Mouse (Mus musculus) intestine, embryonic 15.5 days (tissue): ENCODE data around the gene Fam189b. TPM values are rescaled to one million over a fixed set of nuclear protein-coding genes. Genes with fewer than 3 reads are reported as not detected.

Source experiments
- ATAC-seq: fragments of 200-750 bp; cut with Nextera tagmentation; 2 replicates; pipeline ENCODE4 v1.8.0; 2017; ENCODE audit warnings: moderate TSS enrichment, moderate library complexity
- H3K27ac ChIP-seq: fragments of 300-500 bp; sonication (generic); 2 replicates; pipeline ENCODE4 v1.5.1; 2015; ENCODE audit warnings: mild to moderate bottlenecking, inconsistent platforms
- H3K27me3 ChIP-seq: fragments of 300-500 bp; sonication (generic); replicated peaks from 2 replicates; pipeline ENCODE4 v1.6.1; 2015; ENCODE audit warnings: inconsistent platforms
- H3K36me3 ChIP-seq: fragments of 300-500 bp; sonication (generic); 2 replicates; pipeline ENCODE4 v1.6.1; 2015; ENCODE audit warnings: inconsistent platforms
- H3K4me1 ChIP-seq: fragments of 300-500 bp; sonication (generic); replicated peaks from 2 replicates; pipeline ENCODE4 v1.6.1; 2015; ENCODE audit warnings: inconsistent platforms
- H3K4me2 ChIP-seq: fragments of 300-500 bp; sonication (generic); replicated peaks from 2 replicates; pipeline ENCODE4 v1.6.1; 2015; ENCODE audit warnings: mild to moderate bottlenecking, inconsistent platforms
- H3K4me3 ChIP-seq: fragments of 300-500 bp; sonication (generic); replicated peaks from 2 replicates; pipeline ENCODE4 v1.5.1; 2015; ENCODE audit warnings: inconsistent platforms
- H3K9ac ChIP-seq: fragments of 300-500 bp; sonication (generic); 2 replicates; pipeline ENCODE4 v1.6.1; 2015; ENCODE audit warnings: inconsistent platforms
- H3K9me3 ChIP-seq: fragments of 300-500 bp; sonication (generic); 2 replicates; pipeline ENCODE4 v1.6.1; 2016; ENCODE audit warnings: inconsistent platforms
- WGBS: fragments of 180-500 bp; shearing (Covaris S2); methylation state at CpG from one replicate; pipeline ENCODE4 v1.1.7; 2015; 5-methylcytosine and 5-hydroxymethylcytosine counted together
- polyA plus RNA-seq: library from polyadenylated mRNA; unstranded; fragments of >200 nt; fragmentation: Nextera tagmentation; extraction: Ambion mirVana; gene quantifications from 2 replicates; pipeline ENCODE4 v1.2.1, GENCODE M21; 2015

Fam189b gene
- polyA plus RNA-seq, result 17.9 and 19.3 TPM in 2 replicates

DNA sequence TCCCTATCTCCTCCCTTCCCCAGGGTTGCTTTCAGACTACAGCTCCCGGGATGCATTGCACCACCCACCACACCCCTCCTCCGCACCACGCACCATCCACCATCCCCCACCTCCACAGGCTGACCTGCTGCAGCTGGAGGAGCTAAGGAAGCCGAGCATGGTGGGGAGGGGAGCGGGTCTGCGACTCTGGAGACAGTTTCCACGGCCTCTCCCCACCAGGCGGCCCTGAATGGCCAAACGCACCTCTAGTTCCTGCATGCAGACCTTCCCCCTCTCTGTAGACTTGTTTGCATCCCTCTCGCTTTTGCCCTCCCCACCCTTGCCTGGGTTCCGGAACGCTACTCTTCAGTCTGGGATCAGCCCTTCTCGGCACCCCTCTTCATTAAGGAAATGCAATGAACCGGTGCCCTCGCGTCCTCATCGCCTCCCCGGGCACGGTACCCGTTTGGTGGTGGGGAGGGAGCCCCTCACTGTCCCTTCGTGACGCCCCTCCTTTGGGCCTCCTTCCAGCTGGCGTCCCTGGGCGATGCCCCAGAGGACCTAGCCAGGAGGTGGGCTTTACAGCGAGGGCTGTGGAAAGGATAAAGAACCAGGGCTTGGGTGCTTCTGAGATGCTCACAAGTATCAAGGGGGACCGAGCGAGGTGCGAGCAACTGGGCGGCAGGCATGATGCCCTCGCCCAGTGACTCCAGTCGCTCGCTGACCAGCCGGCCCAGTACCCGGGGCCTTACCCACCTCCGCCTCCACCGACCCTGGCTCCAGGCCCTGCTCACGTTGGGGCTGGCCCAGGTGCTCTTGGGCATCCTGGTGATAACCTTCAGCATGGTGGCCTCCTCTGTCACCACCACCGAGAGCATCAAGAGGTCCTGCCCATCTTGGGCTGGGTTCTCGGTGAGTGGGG lies at the start of gene Fam189b:
Gene Fam189b, plus strand, starts transcription at position 86 of the 901 bp plus-strand sequence.
- peaks cover 36% of the 10 kb centered on the region for H3K4me1 ChIP-seq
- H3K4me3 ChIP-seq, result peak within 1 kb of the TSS; percentile 64
- ATAC-seq, result peak; percentile 95
- H3K4me2 ChIP-seq, result peak within 1 kb of the TSS; percentile 97
- no peaks in the 10 kb centered on the region for H3K27me3 ChIP-seq
- peak within 1 kb of the TSS; percentile 89 for H3K27ac ChIP-seq
- H3K9ac ChIP-seq, result peak within 1 kb of the TSS; percentile 82
- peaks cover 24% of the 10 kb centered on the region for H3K36me3 ChIP-seq
- 5% methylated on average over 38 of the region's 39 CpGs for WGBS
- no peaks in the 10 kb centered on the region for H3K9me3 ChIP-seq

- H3K9me3 ChIP-seq, result no peaks in the 10 kb centered on the region
- no peaks in the 10 kb centered on the region for H3K27me3 ChIP-seq
- 78% methylated on average over 1 of the region's 1 CpGs for WGBS
- ATAC-seq, result peak; percentile 77
- no peak overlapping the region for H3K9ac ChIP-seq
- peak overlapping the region; percentile 23; the same call in 1 of the 2 replicates for H3K4me2 ChIP-seq
- H3K36me3 ChIP-seq, result no peaks in the 10 kb centered on the region
- H3K4me3 ChIP-seq, result no peak overlapping the region
- peak overlapping the region; percentile 82 for H3K27ac ChIP-seq
- peaks cover 16% of the 10 kb centered on the region; the same call in 1 of the 2 replicates for H3K4me1 ChIP-seq
These were observed 49.2 kb upstream of the Fam189b start for GRCm38 (mm10) chr3:89133752-89134151.

GRCm38 (mm10) chr3:89135958-89136357 lies 47.0 kb upstream of the Fam189b start, which contains the start of gene Pklr:
Gene Pklr (plus strand): TSS chr3:89136142.
- Histone ChIP-seq H3K27ac (peak within 1 kb of the TSS; percentile 78), H3K4me2 (peak within 1 kb of the TSS; percentile 53)

GRCm38 (mm10) chr3:89136365-89136764 lies 46.6 kb upstream of the Fam189b start:
- Histone ChIP-seq H3K9ac (peak overlapping the region; percentile 29; the same call in 1 of the 2 replicates), H3K27me3 (no peaks in the 10 kb centered on the region), H3K9me3 (no peaks in the 10 kb centered on the region), H3K27ac (peak overlapping the region; percentile 78), H3K4me1 (peaks cover 16% of the 10 kb centered on the region; the same call in 1 of the 2 replicates), H3K4me3 (peak overlapping the region; percentile 24), H3K36me3 (no peaks in the 10 kb centered on the region), H3K4me2 (peak overlapping the region; percentile 53)
- ATAC-seq, result peak; percentile 88
- whole genome bisulfite sequencing, result 30% methylated on average over 9 of the region's 9 CpGs

More at GRCm38 (mm10) chr3:89135958-89136357, 47.0 kb upstream of the Fam189b start, which contains the start of gene Pklr:
- H3K4me1 ChIP-seq, result peaks cover 16% of the 10 kb centered on the region; the same call in 1 of the 2 replicates
- no peaks in the 10 kb centered on the region for H3K9me3 ChIP-seq
- H3K4me3 ChIP-seq, result peak within 1 kb of the TSS; percentile 24
- no peaks in the 10 kb centered on the region for H3K36me3 ChIP-seq
- WGBS, result 46% methylated on average over 3 of the region's 3 CpGs
- H3K27me3 ChIP-seq, result no peaks in the 10 kb centered on the region
- H3K9ac ChIP-seq, result peak within 1 kb of the TSS; percentile 29
- ATAC-seq, result no peak; the same call in 1 of the 2 replicates

GRCm38 (mm10) chr3:89144821-89145220 lies 38.1 kb upstream of the Fam189b start:
- no peak overlapping the region for H3K27ac ChIP-seq
- no peak for ATAC-seq

DNA sequence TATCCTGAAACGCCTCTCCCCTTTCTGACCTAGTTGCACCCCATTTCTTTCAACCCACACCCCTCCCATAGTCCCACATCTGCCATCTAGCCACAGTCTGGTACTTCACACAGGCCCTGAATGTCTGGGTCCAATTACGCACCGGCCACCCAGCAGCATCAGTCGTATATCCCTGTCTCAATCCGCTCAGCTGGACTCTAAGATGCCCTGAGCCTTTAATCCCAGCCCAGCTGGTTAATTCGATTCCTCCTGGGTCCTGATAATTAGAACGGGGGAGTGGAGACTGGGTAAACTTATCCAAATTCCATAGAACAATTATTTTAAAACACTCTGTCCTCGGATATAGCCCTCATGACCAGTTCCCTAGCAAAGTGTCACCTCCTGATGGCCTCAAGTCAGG lies 37.4 kb upstream of the Fam189b start:
- Histone ChIP-seq H3K4me3 (no peak overlapping the region), H3K4me2 (no peak overlapping the region), H3K9me3 (no peaks in the 10 kb centered on the region), H3K9ac (no peak overlapping the region), H3K4me1 (peaks cover 7% of the 10 kb centered on the region; the same call in 1 of the 2 replicates), H3K27ac (no peak overlapping the region), H3K36me3 (no peaks in the 10 kb centered on the region), H3K27me3 (no peaks in the 10 kb centered on the region; the same call in 1 of the 2 replicates)
- WGBS, result 56% methylated on average over 8 of the region's 8 CpGs
- ATAC-seq, result no peak

More at GRCm38 (mm10) chr3:89144821-89145220, 38.1 kb upstream of the Fam189b start:
- H3K4me1 ChIP-seq, result peaks cover 7% of the 10 kb centered on the region; the same call in 1 of the 2 replicates
- no peak overlapping the region for H3K9ac ChIP-seq
- H3K27me3 ChIP-seq, result no peaks in the 10 kb centered on the region; the same call in 1 of the 2 replicates
- H3K4me3 ChIP-seq, result no peak overlapping the region
- 81% methylated on average over 10 of the region's 10 CpGs for WGBS
- H3K9me3 ChIP-seq, result no peaks in the 10 kb centered on the region
- no peak overlapping the region for H3K4me2 ChIP-seq
- H3K36me3 ChIP-seq, result no peaks in the 10 kb centered on the region

DNA sequence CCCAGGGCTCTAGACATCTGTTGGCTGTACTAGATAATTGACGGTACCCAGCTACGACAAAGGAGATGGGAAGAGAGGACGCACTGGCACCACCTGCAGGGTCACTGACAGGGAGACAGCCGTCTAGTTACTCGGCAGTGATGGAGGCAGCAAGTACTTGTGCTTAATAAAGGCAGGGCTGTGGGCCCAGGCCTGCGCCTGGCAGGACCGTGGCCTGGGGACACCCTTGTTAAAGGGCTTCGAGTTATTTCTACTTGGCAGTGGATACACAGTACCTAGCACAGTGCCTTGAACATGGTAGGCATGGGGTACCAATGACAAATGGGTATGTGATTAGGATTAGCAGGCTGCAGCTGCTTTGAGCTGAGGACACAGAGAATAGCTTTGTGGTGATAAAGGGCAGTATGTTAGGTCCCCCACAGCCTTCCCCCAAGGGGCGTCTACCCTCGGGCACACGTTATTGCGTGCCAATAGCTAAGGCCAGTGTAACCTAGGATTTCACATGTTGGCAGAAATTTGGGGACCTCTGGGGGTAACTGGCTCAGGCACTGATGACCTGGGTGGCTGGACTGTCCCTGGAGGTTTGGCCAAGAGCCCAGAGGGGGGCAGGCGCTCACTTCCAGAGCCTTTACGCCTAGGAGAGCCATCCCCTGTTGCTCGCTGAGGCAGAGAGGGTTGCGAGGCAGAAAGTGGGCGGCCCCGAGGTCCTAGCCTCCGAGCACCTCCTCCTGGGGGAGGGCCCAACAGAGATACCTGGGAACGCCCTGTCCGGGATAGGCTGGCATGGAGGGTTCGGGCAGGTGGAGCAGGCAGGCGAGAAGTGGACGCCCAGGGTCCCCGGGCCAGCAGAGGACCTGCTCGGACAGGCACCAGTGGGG lies 35.6 kb upstream of the Fam189b start:
- Histone ChIP-seq H3K36me3 (no peaks in the 10 kb centered on the region), H3K9ac (peak overlapping the region; percentile 42), H3K9me3 (no peaks in the 10 kb centered on the region), H3K4me1 (peaks cover 7% of the 10 kb centered on the region; the same call in 1 of the 2 replicates), H3K4me3 (peak overlapping the region; percentile 29), H3K27ac (no peak overlapping the region), H3K27me3 (no peaks in the 10 kb centered on the region; the same call in none of the 2 replicates), H3K4me2 (peak overlapping the region; percentile 79)
- WGBS, result 24% methylated on average over 26 of the region's 26 CpGs
- peak; percentile 95 for ATAC-seq

GRCm38 (mm10) chr3:89147979-89148311 lies 35.0 kb upstream of the Fam189b start:
- H3K9ac ChIP-seq, result peak overlapping the region; percentile 42

GRCm38 (mm10) chr3:89148567-89148966 lies 34.4 kb upstream of the Fam189b start:
- WGBS, result 61% methylated on average over 14 of the region's 14 CpGs
- H3K9ac ChIP-seq, result no peak overlapping the region
- peaks cover 7% of the 10 kb centered on the region; the same call in 1 of the 2 replicates for H3K4me1 ChIP-seq
- H3K27me3 ChIP-seq, result no peaks in the 10 kb centered on the region; the same call in none of the 2 replicates
- H3K4me2 ChIP-seq, result peak overlapping the region; percentile 79; the same call in 1 of the 2 replicates
- H3K4me3 ChIP-seq, result no peak overlapping the region
- H3K9me3 ChIP-seq, result no peaks in the 10 kb centered on the region
- no peaks in the 10 kb centered on the region for H3K36me3 ChIP-seq
- H3K27ac ChIP-seq, result no peak overlapping the region
- ATAC-seq, result no peak

More at GRCm38 (mm10) chr3:89147979-89148311, 35.0 kb upstream of the Fam189b start:
- Histone ChIP-seq H3K4me2 (peak overlapping the region; percentile 79), H3K4me1 (peaks cover 7% of the 10 kb centered on the region; the same call in 1 of the 2 replicates), H3K27ac (no peak overlapping the region), H3K36me3 (no peaks in the 10 kb centered on the region), H3K27me3 (no peaks in the 10 kb centered on the region; the same call in none of the 2 replicates), H3K4me3 (peak overlapping the region; percentile 29), H3K9me3 (no peaks in the 10 kb centered on the region)
- ATAC-seq, result peak; percentile 67
- 10% methylated on average over 15 of the region's 15 CpGs for whole genome bisulfite sequencing

DNA sequence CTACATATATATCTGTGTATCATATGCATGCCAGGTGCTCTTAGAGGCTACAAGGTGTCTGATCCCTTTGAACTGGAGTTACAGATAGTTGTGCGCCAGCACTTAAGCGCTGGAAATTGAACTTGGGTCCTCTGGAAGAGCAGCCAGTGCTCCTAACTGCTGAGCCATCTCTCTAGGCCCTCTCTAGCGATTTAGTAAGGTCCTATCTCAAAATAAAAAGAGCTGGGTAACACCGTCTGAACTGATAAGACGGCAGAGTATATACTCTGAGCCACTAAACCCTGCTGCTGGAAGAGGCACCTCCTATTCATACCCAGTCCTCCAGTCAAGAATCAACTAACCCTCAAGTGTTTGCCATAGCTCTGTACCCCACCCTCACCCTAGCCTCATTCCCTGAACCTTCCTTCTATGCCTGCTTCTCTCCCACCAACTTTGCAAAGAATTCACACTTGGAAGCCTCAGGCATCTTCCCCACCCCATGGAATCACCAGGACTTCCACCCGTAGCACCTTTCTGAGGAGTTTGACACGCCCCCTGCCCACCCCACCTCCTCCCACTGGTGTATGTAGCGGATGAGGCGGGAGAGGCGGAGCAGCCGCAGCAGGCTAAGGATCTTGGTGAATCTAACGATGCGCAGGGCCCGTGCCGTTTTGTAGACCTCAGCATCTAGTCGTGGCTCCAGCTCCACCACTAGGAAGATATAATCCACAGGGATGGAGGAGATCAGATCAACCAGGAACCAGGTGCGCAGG lies 30.7 kb upstream of the Fam189b start:
- no peak for ATAC-seq
- Histone ChIP-seq H3K9me3 (no peaks in the 10 kb centered on the region), H3K4me2 (no peak overlapping the region), H3K27me3 (no peaks in the 10 kb centered on the region; the same call in none of the 2 replicates), H3K36me3 (no peaks in the 10 kb centered on the region), H3K27ac (no peak overlapping the region), H3K4me1 (peaks cover 7% of the 10 kb centered on the region; the same call in 1 of the 2 replicates), H3K9ac (no peak overlapping the region), H3K4me3 (no peak overlapping the region)
- WGBS, result 43% methylated on average over 17 of the region's 17 CpGs

- Histone ChIP-seq H3K4me1 (peaks cover 15% of the 10 kb centered on the region), H3K36me3 (no peaks in the 10 kb centered on the region), H3K4me2 (no peak overlapping the region), H3K4me3 (no peak overlapping the region), H3K9ac (no peak overlapping the region), H3K27me3 (no peaks in the 10 kb centered on the region), H3K9me3 (no peaks in the 10 kb centered on the region), H3K27ac (no peak overlapping the region)
- no peak for ATAC-seq
- WGBS, result 85% methylated on average over 8 of the region's 8 CpGs
These were observed 26.0 kb upstream of the Fam189b start for GRCm38 (mm10) chr3:89156951-89157350.
